Mouse (Mus musculus): ENCODE results near the gene Hes5. TPM values are rescaled to one million over a fixed set of nuclear protein-coding genes. Genes with fewer than 3 reads are reported as not detected.

Hes5 gene
- polyA plus RNA-seq, 1 experiment from 2014 or later, result 346 TPM

GRCm38 (mm10) chr4:155006296-155006695 is 45.6 kb downstream of the Hes5 start:
- Histone ChIP-seq H3K9ac (replicated peaks) (no peak overlapping the region), H3K9me3 (no peaks in the 10 kb centered on the region), H3K4me1 (replicated peaks) (peaks cover 6% of the 10 kb centered on the region), H3K27me3 (no peaks in the 10 kb centered on the region; the same call in 1 of the 2 replicates), H3K4me2 (replicated peaks) (no peak overlapping the region), H3K4me3 (replicated peaks) (no peak overlapping the region), H3K27ac (no peak overlapping the region), H3K36me3 (no peaks in the 10 kb centered on the region)
- no peak for ATAC-seq
- 63% methylated on average over 10 of the region's 10 CpGs for WGBS

- WGBS, result 88% methylated on average over 3 of the region's 3 CpGs
Measured at GRCm38 (mm10) chr4:155007641-155008040, 46.9 kb downstream of the Hes5 start.

GRCm38 (mm10) chr4:155008075-155008474 is 47.4 kb downstream of the Hes5 start:
- Histone ChIP-seq H3K27me3 (no peaks in the 10 kb centered on the region; the same call in 1 of the 2 replicates), H3K9me3 (no peaks in the 10 kb centered on the region), H3K4me2 (replicated peaks) (no peak overlapping the region), H3K36me3 (no peaks in the 10 kb centered on the region), H3K9ac (replicated peaks) (no peak overlapping the region), H3K4me1 (replicated peaks) (peaks cover 13% of the 10 kb centered on the region), H3K27ac (no peak overlapping the region), H3K4me3 (replicated peaks) (no peak overlapping the region)
- no peak for ATAC-seq

More at GRCm38 (mm10) chr4:155007641-155008040, 46.9 kb downstream of the Hes5 start:
- H3K36me3 ChIP-seq, result no peaks in the 10 kb centered on the region
- H3K27me3 ChIP-seq, result no peaks in the 10 kb centered on the region; the same call in 1 of the 2 replicates
- no peak for ATAC-seq
- no peak overlapping the region for H3K4me2 ChIP-seq (replicated peaks)
- H3K4me3 ChIP-seq (replicated peaks), result no peak overlapping the region
- no peak overlapping the region for H3K9ac ChIP-seq (replicated peaks)
- no peaks in the 10 kb centered on the region for H3K9me3 ChIP-seq
- H3K4me1 ChIP-seq (replicated peaks), result peaks cover 8% of the 10 kb centered on the region
- H3K27ac ChIP-seq, result no peak overlapping the region

GRCm38 (mm10) chr4:155009216-155009615 is 48.5 kb downstream of the Hes5 start:
- Histone ChIP-seq H3K9me3 (no peaks in the 10 kb centered on the region), H3K9ac (replicated peaks) (no peak overlapping the region), H3K36me3 (no peaks in the 10 kb centered on the region), H3K27me3 (no peaks in the 10 kb centered on the region; the same call in 1 of the 2 replicates), H3K4me2 (replicated peaks) (no peak overlapping the region), H3K4me3 (replicated peaks) (no peak overlapping the region), H3K27ac (no peak overlapping the region), H3K4me1 (replicated peaks) (peaks cover 21% of the 10 kb centered on the region)
- no peak for ATAC-seq
- 87% methylated on average over 3 of the region's 3 CpGs for WGBS

- no peaks in the 10 kb centered on the region for H3K9me3 ChIP-seq
- no peak overlapping the region for H3K4me2 ChIP-seq (replicated peaks)
- no peak overlapping the region for H3K4me3 ChIP-seq (replicated peaks)
- no peak for ATAC-seq
- no peaks in the 10 kb centered on the region; the same call in 1 of the 2 replicates for H3K27me3 ChIP-seq
- H3K4me1 ChIP-seq (replicated peaks), result peaks cover 33% of the 10 kb centered on the region
- 80% methylated on average over 5 of the region's 5 CpGs for WGBS
- H3K36me3 ChIP-seq, result no peaks in the 10 kb centered on the region
- H3K27ac ChIP-seq, result no peak overlapping the region
- no peak overlapping the region for H3K9ac ChIP-seq (replicated peaks)
Measured at GRCm38 (mm10) chr4:155010870-155011269, 50.1 kb downstream of the Hes5 start.

GRCm38 (mm10) chr4:155011312-155012025 is 50.7 kb downstream of the Hes5 start:
- 81% methylated on average over 8 of the region's 8 CpGs for WGBS

More at GRCm38 (mm10) chr4:155011312-155012025, 50.7 kb downstream of the Hes5 start:
- Histone ChIP-seq H3K4me1 (replicated peaks) (peaks cover 38% of the 10 kb centered on the region), H3K4me3 (replicated peaks) (no peak overlapping the region), H3K9me3 (no peaks in the 10 kb centered on the region), H3K36me3 (no peaks in the 10 kb centered on the region), H3K9ac (replicated peaks) (no peak overlapping the region), H3K4me2 (replicated peaks) (no peak overlapping the region), H3K27me3 (peaks cover 2% of the 10 kb centered on the region; the same call in 1 of the 2 replicates), H3K27ac (no peak overlapping the region)
- no peak for ATAC-seq

Other genes starting within 250 kb of the Hes5 start
- 0.62 and 0.70 TPM in 2 replicates for gene Ttc34, start 123.5 kb upstream of the Hes5 start, polyA plus RNA-seq (2015; fragmentation: Nextera tagmentation; extraction: Ambion mirVana)
- gene Mmel1, start 91.3 kb upstream of the Hes5 start, polyA plus RNA-seq (2015; fragmentation: Nextera tagmentation; extraction: Ambion mirVana), result 0.32 and 0.35 TPM in 2 replicates
- gene Fam213b, start 61.8 kb upstream of the Hes5 start, polyA plus RNA-seq (2015; fragmentation: Nextera tagmentation; extraction: Ambion mirVana), result 43.4 and 46.9 TPM in 2 replicates
- gene Tnfrsf14, start 32.4 kb upstream of the Hes5 start, polyA plus RNA-seq (2015; fragmentation: Nextera tagmentation; extraction: Ambion mirVana), result 0.40 TPM in 2 replicates
- 42.0 and 43.3 TPM in 2 replicates for gene Pank4, start 3.2 kb downstream of the Hes5 start, polyA plus RNA-seq (2015; fragmentation: Nextera tagmentation; extraction: Ambion mirVana)
- gene Plch2, start 95.9 kb downstream of the Hes5 start, polyA plus RNA-seq (2015; fragmentation: Nextera tagmentation; extraction: Ambion mirVana), result 7.7 and 9.0 TPM in 2 replicates
- 19.6 and 21.8 TPM in 2 replicates for gene Pex10, start 106.1 kb downstream of the Hes5 start, polyA plus RNA-seq (2015; fragmentation: Nextera tagmentation; extraction: Ambion mirVana)
- gene Rer1, start 125.5 kb downstream of the Hes5 start, polyA plus RNA-seq (2015; fragmentation: Nextera tagmentation; extraction: Ambion mirVana), result 121 and 124 TPM in 2 replicates
- gene Morn1, start 125.7 kb downstream of the Hes5 start, polyA plus RNA-seq (2015; fragmentation: Nextera tagmentation; extraction: Ambion mirVana), result 6.0 and 8.9 TPM in 2 replicates

All from midbrain, embryonic 13.5 days (tissue).